Mouse (Mus musculus) retina, postnatal 1 day (tissue): ENCODE measurements around the gene Dhdh.

Experiments
- DNase-seq: peaks from one replicate; pipeline ENCODE4 v3.0.0-alpha.2; 2012

Dhdh gene

DNA sequence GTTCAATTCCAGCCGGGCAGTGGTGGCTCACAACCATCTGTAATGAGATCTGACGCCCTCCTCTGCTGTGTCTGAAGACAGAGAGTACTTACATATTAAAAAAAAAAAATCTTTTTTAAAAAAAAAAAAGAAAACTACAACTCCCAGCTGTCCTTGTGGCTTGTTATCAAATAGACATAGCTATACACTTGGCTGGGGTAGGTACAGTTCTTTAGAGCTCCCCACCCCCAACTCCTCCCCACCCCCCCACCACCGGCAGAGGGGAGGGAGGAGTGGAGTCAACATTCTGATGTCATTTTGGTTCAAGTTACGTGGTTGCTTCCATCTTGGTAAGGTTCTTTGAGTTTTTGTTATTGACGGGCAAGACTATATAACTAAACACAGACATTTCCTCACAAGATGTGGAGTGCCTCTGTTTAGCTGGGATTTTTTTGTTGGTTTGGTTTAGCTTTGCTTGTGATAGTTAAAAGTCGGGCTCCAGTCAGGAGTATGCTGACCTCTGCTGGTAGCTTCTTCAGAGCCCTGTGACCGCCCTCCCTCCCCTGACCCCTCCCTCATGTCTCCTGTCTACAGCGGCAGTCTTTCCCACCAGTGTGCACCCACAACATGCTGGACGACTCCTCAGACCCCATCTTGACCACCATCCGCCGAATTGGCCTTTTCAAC lies 41.1 kb downstream of the Dhdh start:
- DNase-seq: peak; percentile 53

DNA sequence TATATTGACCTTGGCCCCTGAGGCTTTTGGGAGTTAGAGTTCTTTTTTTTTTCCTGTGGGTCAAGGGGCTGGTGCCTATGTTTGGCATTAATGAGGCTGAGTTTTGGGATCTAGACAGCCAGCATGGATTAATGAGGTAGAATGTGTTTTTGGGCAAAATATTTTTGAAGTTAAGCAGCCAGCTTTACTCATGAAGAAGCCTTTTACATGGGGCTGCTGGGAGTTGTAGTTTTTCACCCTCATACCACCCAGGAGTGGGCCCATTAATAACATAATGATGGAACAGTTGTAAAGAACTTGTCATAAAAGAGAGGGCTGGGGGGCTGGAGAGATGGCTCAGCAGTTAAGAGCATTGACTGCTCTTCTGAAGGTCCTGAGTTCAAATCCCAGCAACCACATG lies 42.0 kb downstream of the Dhdh start:
- DNase-seq: no peak

DNA sequence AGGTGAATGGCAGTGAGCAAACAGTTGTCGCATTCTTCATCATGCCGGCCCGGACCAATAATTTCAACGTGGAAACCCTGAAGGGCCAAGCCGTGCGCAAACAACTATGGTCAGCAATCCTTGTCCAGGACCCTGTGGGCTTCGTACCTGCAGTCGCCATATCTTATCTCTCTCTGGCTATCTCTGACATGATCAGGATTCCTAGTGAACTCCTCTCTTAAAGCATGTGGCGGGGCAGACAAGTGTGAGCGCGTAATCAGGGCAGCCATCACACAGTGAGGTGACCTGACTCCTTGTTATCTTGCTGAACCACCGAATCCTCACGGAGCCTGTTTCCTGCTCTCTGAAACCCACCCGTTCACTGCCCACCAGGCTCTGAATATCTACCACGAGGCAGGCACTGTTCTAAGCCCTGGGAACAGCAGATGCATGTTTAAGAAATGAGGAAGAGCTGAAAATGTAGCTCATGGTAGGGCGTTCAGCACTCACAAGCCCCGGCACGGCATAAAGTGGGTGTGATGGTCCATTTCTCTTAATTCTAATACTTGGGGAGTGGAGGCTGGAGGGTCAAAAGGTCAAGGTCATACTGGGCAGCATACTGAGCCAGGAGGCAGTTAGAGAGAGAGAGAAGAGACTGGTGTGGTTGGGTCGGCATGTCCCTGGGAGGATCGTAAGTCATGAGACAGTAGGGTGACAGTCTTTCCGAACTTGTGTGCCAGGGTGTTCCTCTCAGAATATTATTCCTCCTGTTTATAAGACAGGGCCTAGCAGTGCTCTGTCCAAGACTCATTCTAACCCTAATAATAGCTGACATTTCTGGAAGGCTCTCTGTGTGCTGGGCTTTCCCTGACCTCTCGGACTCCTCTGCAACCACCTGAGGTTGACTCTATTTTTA lies 44.8 kb downstream of the Dhdh start:
- DNase-seq: no peak

GRCm38 (mm10) chr7:45437521-45438276 lies 50.9 kb downstream of the Dhdh start, which contains the start of gene Ruvbl2:
Ruvbl2 (minus strand) TSS chr7:45438096.
- DNase-seq: no peak

- DNase-seq: no peak
Measured at GRCm38 (mm10) chr7:45437046-45437445, 51.6 kb downstream of the Dhdh start.

DNA sequence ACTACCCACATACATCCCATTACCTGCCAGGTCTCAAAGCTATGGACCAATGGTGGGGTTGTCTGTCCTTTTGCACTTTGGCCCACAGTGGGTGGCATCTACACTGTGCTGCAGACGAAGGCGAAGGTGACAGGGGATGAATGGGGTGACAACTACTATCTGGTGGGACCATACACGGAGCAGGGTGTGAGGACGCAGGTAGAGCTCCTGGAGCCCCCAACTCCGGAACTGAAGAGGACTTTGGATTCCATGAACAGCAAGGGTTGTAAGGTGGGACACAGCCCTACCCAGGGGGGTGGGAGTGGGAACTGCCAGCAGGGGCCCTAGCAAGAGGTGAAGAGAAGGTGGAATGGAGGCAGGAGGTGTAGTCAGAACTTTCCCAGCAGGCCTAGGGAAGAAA lies 52.2 kb downstream of the Dhdh start:
- no peak for DNase-seq

- DNase-seq: no peak
Measured at GRCm38 (mm10) chr7:45435038-45435437, 53.6 kb downstream of the Dhdh start.

DNA sequence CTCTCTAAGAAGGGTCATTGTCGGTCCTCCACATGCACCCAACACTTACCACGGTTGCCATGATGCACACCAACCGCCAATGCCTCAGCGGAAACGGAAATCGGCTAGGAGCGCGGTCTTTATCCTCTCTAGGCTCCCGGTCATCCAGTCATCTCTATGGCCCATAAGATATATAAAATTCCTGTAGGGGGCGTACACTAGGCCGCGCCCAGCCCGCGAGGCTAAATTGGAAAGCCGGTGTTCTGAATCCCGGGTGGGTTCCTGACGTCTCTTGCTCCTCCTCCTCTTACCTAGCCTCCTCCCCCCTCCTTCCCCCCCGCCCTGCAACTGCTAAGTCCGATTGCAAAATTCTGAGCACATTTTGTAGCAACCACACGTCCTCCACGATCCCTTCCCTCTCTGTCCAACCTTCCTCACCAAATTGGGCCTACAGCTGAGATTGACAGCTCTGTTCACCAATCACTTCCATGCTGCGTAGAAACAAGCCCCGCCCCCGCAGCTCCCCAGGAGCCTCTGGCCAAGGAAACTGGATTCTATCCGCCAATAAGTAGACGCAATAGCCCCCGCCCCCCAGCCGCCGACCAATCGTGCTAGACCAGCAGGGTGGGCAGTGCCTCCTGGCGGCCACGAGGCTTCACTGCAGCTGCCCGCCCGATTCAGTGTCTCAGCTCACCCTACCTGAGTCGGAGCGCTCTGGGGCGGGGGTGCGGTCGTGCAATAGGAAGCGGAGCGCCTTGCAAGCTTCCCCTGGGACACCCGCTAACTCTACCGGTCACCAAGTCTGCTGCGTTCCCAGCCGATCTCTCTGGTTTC lies 54.2 kb downstream of the Dhdh start, which contains the start of gene Gys1:
Gene Gys1, plus strand, starts transcription at position 642 of the 813 bp plus-strand sequence.
- peak; percentile 100 for DNase-seq

DNA sequence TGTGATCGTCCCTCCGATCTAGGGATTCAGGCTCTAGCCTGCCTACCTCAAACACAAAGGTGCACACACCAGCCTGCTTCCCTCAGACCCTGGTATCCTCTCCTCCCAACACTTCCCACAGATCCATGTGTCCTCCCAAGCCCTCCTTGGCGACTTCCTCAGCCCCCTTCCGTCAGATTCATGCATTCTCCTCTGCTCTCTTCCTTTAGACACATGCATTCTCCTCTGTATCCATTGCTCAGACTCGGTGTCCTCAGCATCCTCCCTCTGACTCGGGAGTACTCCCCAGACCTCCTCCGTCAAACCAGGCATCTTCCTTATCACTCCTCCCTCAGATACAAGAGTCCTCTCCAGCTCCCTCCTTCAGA lies 54.8 kb downstream of the Dhdh start:
- no peak for DNase-seq

- no peak for DNase-seq
Measured at GRCm38 (mm10) chr7:45426556-45426955, 62.0 kb downstream of the Dhdh start.

- no peak for DNase-seq
Measured at GRCm38 (mm10) chr7:45421194-45421593, 67.4 kb downstream of the Dhdh start.
